Comparison of ENCODE assay signal across 8 mouse cellular contexts in genomic region chr10:67247145-67247544, GRCm38 (mm10). TPM values are rescaled to one million over a fixed set of nuclear protein-coding genes. Genes with fewer than 3 reads are reported as not detected.
DNase-seq lines count a peak whose midpoint lies in the region; ATAC-seq and TF ChIP-seq lines count a peak whose summit lies in the region.

No protein-coding gene starts in this region.

- peaks cover 2% of the 10 kb centered on the region for H3K4me1 ChIP-seq in cerebellum, adult 2 months (ENCODE audit: control insufficient read depth, insufficient read depth, low read length)
- H3K4me1 ChIP-seq in kidney, postnatal 0 days (replicated peaks; ENCODE audit: insufficient read depth, low read length) = peaks cover 4% of the 10 kb centered on the region; the same call in 1 of the 2 replicates
- peaks cover 8% of the 10 kb centered on the region for H3K4me1 ChIP-seq in kidney, embryonic 15.5 days
- H3K4me1 ChIP-seq in embryonic facial prominence, embryonic 11.5 days (ENCODE audit: control insufficient read depth, insufficient read depth, low read length) = no peaks in the 10 kb centered on the region

- peaks cover 47% of the 10 kb centered on the region for H3K36me3 ChIP-seq in kidney, postnatal 0 days (ENCODE audit: insufficient read depth, low read length)
- peaks cover 67% of the 10 kb centered on the region for H3K36me3 ChIP-seq in kidney, embryonic 15.5 days
- peaks cover 7% of the 10 kb centered on the region for H3K36me3 ChIP-seq in embryonic facial prominence, embryonic 11.5 days (replicated peaks; ENCODE audit: control insufficient read depth, insufficient read depth, low read depth, low read length)

- H3K4me2 ChIP-seq in kidney, postnatal 0 days (ENCODE audit: low read length) = no peak overlapping the region
- no peak overlapping the region for H3K4me2 ChIP-seq in kidney, embryonic 15.5 days
- H3K4me2 ChIP-seq in embryonic facial prominence, embryonic 11.5 days (ENCODE audit: low read depth, low read length) = no peak overlapping the region

- peak; percentile 42; the same call in 1 of the 2 replicates for TF ChIP-seq CTCF in cerebellum, adult 2 months (IDR thresholded peaks at IDR 0.05; ENCODE audit: borderline replicate concordance, insufficient read depth, low read depth, low read length)
- peak; percentile 77 for TF ChIP-seq CTCF in kidney, postnatal 0 days (IDR thresholded peaks at IDR 0.05; ENCODE audit: low read depth)

- H3K27me3 ChIP-seq in cerebellum, adult 2 months (ENCODE audit: control insufficient read depth, insufficient read depth, low read length) = no peaks in the 10 kb centered on the region
- no peaks in the 10 kb centered on the region for H3K27me3 ChIP-seq in kidney, postnatal 0 days (ENCODE audit: insufficient read depth, low read length)
- H3K27me3 ChIP-seq in kidney, embryonic 15.5 days = no peaks in the 10 kb centered on the region
- no peaks in the 10 kb centered on the region for H3K27me3 ChIP-seq in embryonic facial prominence, embryonic 11.5 days (ENCODE audit: control insufficient read depth, insufficient read depth, low read length)

- no peak for TF ChIP-seq POLR2A in cerebellum, adult 2 months (IDR thresholded peaks at IDR 0.05; ENCODE audit: borderline replicate concordance, insufficient read depth, low read length)

- H3K4me3 ChIP-seq in cerebellum, adult 2 months (replicated peaks; ENCODE audit: insufficient read depth, low read depth, low read length) = no peak overlapping the region
- no peak overlapping the region for H3K4me3 ChIP-seq in kidney, postnatal 0 days (replicated peaks; ENCODE audit: low read depth, low read length)
- no peak overlapping the region for H3K4me3 ChIP-seq in kidney, embryonic 15.5 days (replicated peaks)
- H3K4me3 ChIP-seq in embryonic facial prominence, embryonic 11.5 days (ENCODE audit: low read depth, low read length) = no peak overlapping the region

- peak in 1 of 2 experiments; percentile 34 for DNase-seq in cerebellum, adult 2 months
- DNase-seq in cerebellum, adult 11-12 months = no peak
- peak; percentile 52 for DNase-seq in kidney, postnatal 0 days (ENCODE audit: low spot score)
- DNase-seq in MEL-GATA-1-ER (ENCODE audit: extremely low read depth, low read depth) = peak; percentile 41
- peak; percentile 49 for DNase-seq in embryonic facial prominence, embryonic 11.5 days (ENCODE audit: low spot score)
- peak; percentile 16 for DNase-seq in lung, postnatal 25 days (ENCODE audit: low spot score)
- DNase-seq in thymus, postnatal 10 days (ENCODE audit: low spot score in 2 of 2) = peak; percentile 9 to 57

- H3K9me3 ChIP-seq in kidney, postnatal 0 days (replicated peaks; ENCODE audit: low read length) = no peaks in the 10 kb centered on the region
- no peaks in the 10 kb centered on the region for H3K9me3 ChIP-seq in kidney, embryonic 15.5 days (replicated peaks)
- no peaks in the 10 kb centered on the region for H3K9me3 ChIP-seq in embryonic facial prominence, embryonic 11.5 days (replicated peaks; ENCODE audit: control insufficient read depth, low read length)

- 91% methylated on average over 4 of the region's 4 CpGs for WGBS in cerebellum, adult 2 months
- 93% methylated on average over 4 of the region's 4 CpGs for WGBS in kidney, postnatal 0 days
- 90% methylated on average over 4 of the region's 4 CpGs for WGBS in kidney, embryonic 15.5 days
- WGBS in embryonic facial prominence, embryonic 11.5 days = 90% methylated on average over 4 of the region's 4 CpGs

- no peak overlapping the region for H3K27ac ChIP-seq in cerebellum, adult 2 months (ENCODE audit: insufficient read depth, low read length)
- no peak overlapping the region for H3K27ac ChIP-seq in kidney, postnatal 0 days
- no peak overlapping the region for H3K27ac ChIP-seq in kidney, embryonic 15.5 days
- no peak overlapping the region for H3K27ac ChIP-seq in embryonic facial prominence, embryonic 11.5 days (replicated peaks; ENCODE audit: low read depth, low read length)

- no peak overlapping the region for H3K9ac ChIP-seq in kidney, postnatal 0 days (ENCODE audit: low read depth, low read length)
- H3K9ac ChIP-seq in kidney, embryonic 15.5 days = no peak overlapping the region
- H3K9ac ChIP-seq in embryonic facial prominence, embryonic 11.5 days (replicated peaks; ENCODE audit: low read length) = no peak overlapping the region

- no peak for ATAC-seq in kidney, postnatal 0 days (replicated peaks; ENCODE audit: low FRiP score, low read depth)
- ATAC-seq in kidney, embryonic 15.5 days (replicated peaks; ENCODE audit: low FRiP score) = no peak
- no peak for ATAC-seq in embryonic facial prominence, embryonic 11.5 days (replicated peaks; ENCODE audit: insufficient number of reproducible peaks, low FRiP score, low TSS enrichment, low read depth)

RNA-seq across cellular contexts. Expression of gene Nrbf2, which starts 38.0 kb away (rescaled TPM):
- 21.3 and 22.4 TPM in 2 replicates for polyA plus RNA-seq in cerebellum, adult 2 months (2012; rRNA removed)
- 38.1 and 39.4 TPM in 2 replicates for polyA plus RNA-seq in kidney, postnatal 0 days (2015; fragmentation: Nextera tagmentation; extraction: Ambion mirVana)
- 34.9 and 35.6 TPM in 2 replicates for polyA plus RNA-seq in kidney, embryonic 15.5 days (2015; fragmentation: Nextera tagmentation; extraction: Ambion mirVana)
- polyA plus RNA-seq in embryonic facial prominence, embryonic 11.5 days (2014; fragmentation: Nextera tagmentation; extraction: Ambion mirVana) = 47.3 and 48.1 TPM in 2 replicates
